Comparison of ENCODE assay signal across 9 mouse cellular contexts in the genomic region with DNA sequence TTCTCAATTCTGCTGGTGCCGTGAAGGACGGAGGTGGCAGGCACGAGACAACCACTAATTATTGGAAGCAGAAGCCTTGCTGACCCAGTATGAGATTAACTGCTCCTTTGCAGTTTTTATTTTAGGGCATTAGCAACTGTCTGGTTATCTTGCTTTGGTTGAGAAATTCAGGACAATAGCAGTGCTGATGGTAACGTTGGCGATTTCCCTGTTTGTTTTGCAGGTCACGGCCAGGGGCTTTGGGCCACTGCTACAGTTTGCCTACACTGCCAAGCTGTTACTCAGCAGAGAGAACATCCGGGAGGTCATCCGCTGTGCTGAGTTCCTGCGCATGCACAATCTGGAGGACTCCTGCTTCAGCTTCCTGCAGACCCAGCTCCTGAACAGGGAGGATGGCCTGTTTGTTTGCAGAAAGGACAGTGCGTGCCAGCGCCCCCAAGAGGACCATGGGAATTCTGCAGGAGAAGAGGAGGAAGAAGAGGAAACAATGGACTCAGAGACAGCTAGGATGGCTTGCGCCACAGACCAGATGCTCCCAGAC. TPM values are rescaled to one million over a fixed set of nuclear protein-coding genes. Genes with fewer than 3 reads are reported as not detected.
DNase-seq lines count a peak whose midpoint lies in the region; ATAC-seq and TF ChIP-seq lines count a peak whose summit lies in the region.
"Had no signal": no experiment of that assay in that cellular context is flagged by ENCODE, and none has a peak within 500 bp of the region (broad histone marks: within the 10 kb centered on the region; RNA-seq: fewer than 3 reads in every experiment).

No protein-coding gene starts in this region.

- H3K9ac ChIP-seq in limb, embryonic 11.5 days (ENCODE audit: low read length): no peak overlapping the region
- H3K9ac ChIP-seq in liver, embryonic 13.5 days: no peak overlapping the region
- no peak overlapping the region for H3K9ac ChIP-seq in neural tube, embryonic 11.5 days (ENCODE audit: low read length)

- H3K9me3 ChIP-seq in limb, embryonic 11.5 days (ENCODE audit: control insufficient read depth, low read length): no peaks in the 10 kb centered on the region
- no peaks in the 10 kb centered on the region for H3K9me3 ChIP-seq in limb, embryonic 10.5 days (replicated peaks)
- no peaks in the 10 kb centered on the region for H3K9me3 ChIP-seq in liver, embryonic 13.5 days (replicated peaks)
- no peaks in the 10 kb centered on the region for H3K9me3 ChIP-seq in neural tube, embryonic 11.5 days (ENCODE audit: control insufficient read depth, low read length)

- 0 out of 2 replicates have a peak, but pooled peaks cover 3% of the 10 kb centered on the region for H3K4me1 ChIP-seq in limb, embryonic 11.5 days (ENCODE audit: control insufficient read depth, insufficient read depth, low read length)
- H3K4me1 ChIP-seq in limb, embryonic 10.5 days: peaks cover 12% of the 10 kb centered on the region
- no peaks in the 10 kb centered on the region for H3K4me1 ChIP-seq in cortical plate, adult 2 months (ENCODE audit: control insufficient read depth, insufficient read depth, low read length)
- no peaks in the 10 kb centered on the region for H3K4me1 ChIP-seq in kidney, adult 2 months (ENCODE audit: control insufficient read depth, insufficient read depth, low read length)
- H3K4me1 ChIP-seq in liver, embryonic 13.5 days (replicated peaks): peaks cover 22% of the 10 kb centered on the region
- peaks cover 12% of the 10 kb centered on the region; the same call in 1 of the 2 replicates for H3K4me1 ChIP-seq in neural tube, embryonic 11.5 days (ENCODE audit: control insufficient read depth, insufficient read depth, low read length)

- no peak for ATAC-seq in limb, embryonic 11.5 days (ENCODE audit: insufficient number of reproducible peaks, low FRiP score, low TSS enrichment, low read depth)
- peak; percentile 60 for ATAC-seq in liver, embryonic 13.5 days (ENCODE audit: low read depth)
- ATAC-seq in neural tube, embryonic 11.5 days (ENCODE audit: insufficient read depth, low FRiP score, low TSS enrichment): peak; percentile 67

- no peak for DNase-seq in limb, embryonic 11.5 days (ENCODE audit: low spot score)
- no peak for DNase-seq in limb, embryonic 10.5 days (ENCODE audit: low spot score)
- peak; percentile 60 to 72 for DNase-seq in heart, adult 9 months (ENCODE audit: low spot score in 2 of 2)
- peak; percentile 61 for DNase-seq in kidney, adult 2 months
- DNase-seq in liver, embryonic 13.5 days: no peak
- DNase-seq in neural tube, embryonic 11.5 days (ENCODE audit: low spot score): peak; percentile 55
- DNase-seq in thymus, postnatal 4 days: peak; percentile 69

- no peak for TF ChIP-seq POLR2A in cortical plate, adult 2 months (IDR thresholded peaks at IDR 0.05; ENCODE audit: extremely low read depth, insufficient read depth, low read length)
- no peak for TF ChIP-seq POLR2A in kidney, adult 2 months (IDR thresholded peaks at IDR 0.05; ENCODE audit: low read depth, low read length)

- H3K36me3 ChIP-seq in limb, embryonic 11.5 days (ENCODE audit: control insufficient read depth, insufficient read depth, low read length): no peaks in the 10 kb centered on the region; the same call in none of the 2 replicates
- peaks cover 68% of the 10 kb centered on the region for H3K36me3 ChIP-seq in limb, embryonic 10.5 days
- no peaks in the 10 kb centered on the region for H3K36me3 ChIP-seq in kidney, adult 2 months (ENCODE audit: control insufficient read depth, insufficient read depth, low read length)
- peaks cover 4% of the 10 kb centered on the region; the same call in 1 of the 2 replicates for H3K36me3 ChIP-seq in liver, embryonic 13.5 days
- peaks cover 5% of the 10 kb centered on the region for H3K36me3 ChIP-seq in neural tube, embryonic 11.5 days (ENCODE audit: control insufficient read depth, insufficient read depth, low read length)

- no peak overlapping the region for H3K4me2 ChIP-seq in limb, embryonic 11.5 days (ENCODE audit: low read depth, severe bottlenecking)
- H3K4me2 ChIP-seq in liver, embryonic 13.5 days: no peak overlapping the region
- H3K4me2 ChIP-seq in neural tube, embryonic 11.5 days (ENCODE audit: low read depth): no peak overlapping the region

- peak; percentile 37; the same call in 1 of the 2 replicates for TF ChIP-seq CTCF in cortical plate, adult 2 months (IDR thresholded peaks at IDR 0.05; ENCODE audit: extremely low read depth, insufficient read depth, low read length)
- peak; percentile 53 for TF ChIP-seq CTCF in kidney, adult 2 months (conservative IDR thresholded peaks at IDR 0.05; ENCODE audit: insufficient read depth, insufficient read length, low read depth, low read length)

- H3K4me3 ChIP-seq in limb, embryonic 11.5 days (ENCODE audit: low read depth, low read length): no peak overlapping the region
- no peak overlapping the region for H3K4me3 ChIP-seq in limb, embryonic 10.5 days
- no peak overlapping the region for H3K4me3 ChIP-seq in cortical plate, adult 2 months (ENCODE audit: insufficient read depth, low read length)
- H3K4me3 ChIP-seq in kidney, adult 2 months (ENCODE audit: insufficient read depth, low read depth, low read length): no peak overlapping the region
- no peak overlapping the region for H3K4me3 ChIP-seq in liver, embryonic 13.5 days (replicated peaks)
- H3K4me3 ChIP-seq in neural tube, embryonic 11.5 days (ENCODE audit: low read depth, low read length): no peak overlapping the region

- 70% methylated on average over 12 of the region's 12 CpGs for WGBS in limb, embryonic 11.5 days
- 68% methylated on average over 12 of the region's 12 CpGs for WGBS in limb, embryonic 10.5 days
- 47% methylated on average over 12 of the region's 12 CpGs for WGBS in kidney, adult 2 months
- 46% methylated on average over 12 of the region's 12 CpGs for WGBS in liver, embryonic 13.5 days (ENCODE audit: insufficient replicate concordance)
- WGBS in neural tube, embryonic 11.5 days: 43% methylated on average over 12 of the region's 12 CpGs

- H3K27me3 ChIP-seq in limb, embryonic 11.5 days (ENCODE audit: control insufficient read depth, insufficient read depth, low read length): no peaks in the 10 kb centered on the region
- no peaks in the 10 kb centered on the region for H3K27me3 ChIP-seq in limb, embryonic 10.5 days (ENCODE audit: low read depth, poor library complexity, severe bottlenecking)
- H3K27me3 ChIP-seq in kidney, adult 2 months (replicated peaks; ENCODE audit: control insufficient read depth, insufficient read depth, low read length): no peaks in the 10 kb centered on the region
- no peaks in the 10 kb centered on the region for H3K27me3 ChIP-seq in liver, embryonic 13.5 days
- no peaks in the 10 kb centered on the region for H3K27me3 ChIP-seq in neural tube, embryonic 11.5 days (ENCODE audit: control insufficient read depth, insufficient read depth, low read length)

- H3K27ac ChIP-seq in limb, embryonic 11.5 days (replicated peaks; ENCODE audit: low read depth, low read length): 0 out of 2 replicates have a peak overlapping the region, but pooled peaks have one; percentile 21
- H3K27ac ChIP-seq in limb, embryonic 10.5 days: no peak overlapping the region
- H3K27ac ChIP-seq in cortical plate, adult 2 months (ENCODE audit: insufficient read depth, low read length): peak overlapping the region; percentile 8; the same call in 1 of the 2 replicates
- no peak overlapping the region for H3K27ac ChIP-seq in kidney, adult 2 months (ENCODE audit: insufficient read depth, low read depth, low read length)
- peak overlapping the region; percentile 55 for H3K27ac ChIP-seq in liver, embryonic 13.5 days
- H3K27ac ChIP-seq in neural tube, embryonic 11.5 days (ENCODE audit: low read depth, low read length): peak overlapping the region; percentile 67; the same call in 1 of the 2 replicates

RNA-seq across cellular contexts. Expression of a gene that starts 40.9 kb away (rescaled TPM):
- not detected in 2 replicates for polyA plus RNA-seq in limb, embryonic 11.5 days (2014; fragmentation: Nextera tagmentation; extraction: Ambion mirVana)
- polyA plus RNA-seq in limb, embryonic 10.5 days (2016; fragmentation: Nextera tagmentation; extraction: Ambion mirVana): not detected in 2 replicates
- polyA plus RNA-seq in cortical plate, adult 2 months (2012; rRNA removed): not detected in 2 replicates
- polyA plus RNA-seq in kidney, adult 2 months (2012; rRNA removed): 0.03 TPM in 1 of 2 replicates, not detected in the other
- polyA plus RNA-seq in liver, embryonic 13.5 days (2015; fragmentation: Nextera tagmentation; extraction: Ambion mirVana): 0.08 TPM in 1 of 2 replicates, not detected in the other
- not detected in 2 replicates for polyA plus RNA-seq in neural tube, embryonic 11.5 days (2014; fragmentation: Nextera tagmentation; extraction: Ambion mirVana)
- polyA plus RNA-seq: gonadal fat pad, adult 2 months had no signal

RNA-seq across cellular contexts. Expression of a gene that starts 53.6 kb away (rescaled TPM):
- polyA plus RNA-seq in limb, embryonic 11.5 days (2014; fragmentation: Nextera tagmentation; extraction: Ambion mirVana): 74.3 and 81.2 TPM in 2 replicates
- 61.5 and 84.6 TPM in 2 replicates for polyA plus RNA-seq in limb, embryonic 10.5 days (2016; fragmentation: Nextera tagmentation; extraction: Ambion mirVana)
- polyA plus RNA-seq in cortical plate, adult 2 months (2012; rRNA removed): 4.3 and 5.2 TPM in 2 replicates
- 1.2 and 3.8 TPM in 2 replicates for polyA plus RNA-seq in kidney, adult 2 months (2012; rRNA removed)
- polyA plus RNA-seq in liver, embryonic 13.5 days (2015; fragmentation: Nextera tagmentation; extraction: Ambion mirVana): 37.9 and 42.7 TPM in 2 replicates
- 55.5 and 62.7 TPM in 2 replicates for polyA plus RNA-seq in neural tube, embryonic 11.5 days (2014; fragmentation: Nextera tagmentation; extraction: Ambion mirVana)

Comparison
In these comparisons a context has a peak if more than half of its experiments do, and no peak if none do; other contexts are left out.
1. H3K27ac ChIP-seq: peak in limb, embryonic 11.5 days (single experiment), cortical plate, adult 2 months (single experiment), liver, embryonic 13.5 days (single experiment) and neural tube, embryonic 11.5 days (single experiment); none in limb, embryonic 10.5 days (single experiment) and kidney, adult 2 months (single experiment).
2. DNase-seq: peak in heart, adult 9 months (2 of 2), kidney, adult 2 months (single experiment), neural tube, embryonic 11.5 days (single experiment) and thymus, postnatal 4 days (single experiment); none in limb, embryonic 11.5 days (single experiment), limb, embryonic 10.5 days (single experiment) and liver, embryonic 13.5 days (single experiment).